Mouse (Mus musculus) left cerebral cortex, adult 9 months (tissue): ENCODE measurements around the gene Gm13199.

ENCODE experiments used
- DNase-seq, 2 experiments: peaks; one replicate each; pipeline ENCODE4 v3.0.0; 2022; ENCODE audit warnings: low spot score in 2 of 2

The Gm13199 gene

DNA sequence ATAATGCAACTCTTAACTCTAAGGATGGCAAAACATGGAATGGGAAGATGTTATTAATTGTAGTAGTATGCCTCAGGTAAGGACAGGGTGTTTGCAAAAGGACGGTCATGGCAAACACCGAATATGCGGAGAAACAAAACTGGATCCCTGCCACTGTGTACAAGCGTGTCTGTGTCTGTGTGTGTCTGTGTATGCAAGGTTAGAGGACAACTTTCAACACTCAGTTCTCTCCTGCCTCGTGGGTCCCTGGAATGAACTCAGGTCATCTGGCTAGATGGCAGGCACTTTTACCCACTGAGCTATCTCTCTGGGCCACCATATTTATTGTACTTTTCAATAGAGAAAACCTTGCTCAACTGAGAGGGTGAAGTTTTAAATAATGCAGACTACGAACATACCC is 40.3 kb downstream of the Gm13199 start:
- DNase-seq = no peak

DNA sequence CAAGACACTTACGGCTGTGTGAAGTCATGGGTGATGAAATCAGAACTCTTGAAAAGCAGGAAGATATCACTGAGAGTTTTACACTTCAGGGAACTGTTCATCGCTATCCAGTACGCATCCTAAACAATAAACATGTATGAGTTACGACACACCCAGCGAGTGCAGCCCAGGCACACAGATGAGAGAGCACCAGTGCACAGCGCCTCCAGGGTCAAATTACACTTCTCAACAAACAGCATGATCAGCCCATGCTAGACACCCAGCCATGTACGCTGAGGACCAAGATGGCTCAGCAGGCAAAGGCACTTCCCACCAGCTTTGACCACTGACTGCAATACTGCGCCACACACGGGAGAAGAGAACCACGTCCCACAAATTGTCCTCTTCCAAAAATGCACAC is 41.5 kb downstream of the Gm13199 start:
- no peak for DNase-seq
